Mouse (Mus musculus) stomach, embryonic 15.5 days (tissue): ENCODE measurements around the gene Brinp1. TPM values are rescaled to one million over a fixed set of nuclear protein-coding genes. Genes with fewer than 3 reads are reported as not detected.

Experiments
- ATAC-seq: fragments of 200-750 bp; cut with Nextera tagmentation; 2 replicates; pipeline ENCODE4 v1.8.0; 2017; ENCODE audit warnings: low read depth, moderate number of reproducible peaks, moderate TSS enrichment; ENCODE audit not compliant: insufficient read depth, low FRiP score
- H3K27ac ChIP-seq: fragments of 300-500 bp; sonication (generic); 2 replicates; pipeline ENCODE4 v1.5.1; 2015; ENCODE audit warnings: mild to moderate bottlenecking, inconsistent platforms
- H3K27me3 ChIP-seq: fragments of 300-500 bp; sonication (generic); replicated peaks from 2 replicates; pipeline ENCODE4 v1.6.1; 2015; ENCODE audit warnings: inconsistent platforms
- H3K36me3 ChIP-seq: fragments of 300-500 bp; sonication (generic); 2 replicates; pipeline ENCODE4 v1.6.1; 2015; ENCODE audit warnings: inconsistent platforms
- H3K4me1 ChIP-seq: fragments of 300-500 bp; sonication (generic); 2 replicates; pipeline ENCODE4 v1.6.1; 2015; ENCODE audit warnings: inconsistent platforms
- H3K4me2 ChIP-seq: fragments of 300-500 bp; sonication (generic); 2 replicates; pipeline ENCODE4 v1.6.1; 2015; ENCODE audit warnings: mild to moderate bottlenecking, inconsistent platforms
- H3K4me3 ChIP-seq: fragments of 300-500 bp; sonication (generic); replicated peaks from 2 replicates; pipeline ENCODE4 v1.5.1; 2015; ENCODE audit warnings: inconsistent platforms
- H3K9ac ChIP-seq: fragments of 300-500 bp; sonication (generic); 2 replicates; pipeline ENCODE4 v1.6.1; 2015; ENCODE audit warnings: inconsistent platforms
- H3K9me3 ChIP-seq: fragments of 300-500 bp; sonication (generic); 2 replicates; pipeline ENCODE4 v1.6.1; 2016; ENCODE audit warnings: inconsistent platforms
- WGBS: fragments of 180-500 bp; shearing (Covaris S2); methylation state at CpG from one replicate; pipeline ENCODE4 v1.1.7; 2015; 5-methylcytosine and 5-hydroxymethylcytosine counted together
- polyA plus RNA-seq: library from polyadenylated mRNA; unstranded; fragments of >200 nt; fragmentation: Nextera tagmentation; extraction: Ambion mirVana; gene quantifications from 2 replicates; pipeline ENCODE4 v1.2.1, GENCODE M21; 2015

The Brinp1 gene
- polyA plus RNA-seq = 7.4 and 9.4 TPM in 2 replicates

- WGBS = under 1% methylated on average over 33 of the region's 33 CpGs
- peak within 1 kb of the TSS; percentile 87 for H3K4me2 ChIP-seq
- peak; percentile 90 for ATAC-seq
These were observed at the start of gene Brinp1 for GRCm38 (mm10) chr4:68954322-68954901. Brinp1 (minus strand) TSS chr4:68954397.

GRCm38 (mm10) chr4:68957265-68957664 is 3.1 kb upstream of the Brinp1 start:
- no peaks in the 10 kb centered on the region for H3K9me3 ChIP-seq
- no peak overlapping the region for H3K4me3 ChIP-seq
- peaks cover 3% of the 10 kb centered on the region; the same call in 1 of the 2 replicates for H3K4me1 ChIP-seq
- 0 out of 2 replicates have a peak, but pooled peaks cover 2% of the 10 kb centered on the region for H3K27me3 ChIP-seq
- H3K36me3 ChIP-seq = no peaks in the 10 kb centered on the region
- 62% methylated on average over 2 of the region's 2 CpGs for WGBS
- H3K27ac ChIP-seq = no peak overlapping the region
- H3K4me2 ChIP-seq = no peak overlapping the region
- no peak for ATAC-seq
- no peak overlapping the region for H3K9ac ChIP-seq

More at GRCm38 (mm10) chr4:68954322-68954901, at the start of gene Brinp1:
- no peaks in the 10 kb centered on the region for H3K9me3 ChIP-seq
- H3K9ac ChIP-seq = no peak within 1 kb of the TSS
- H3K27ac ChIP-seq = no peak within 1 kb of the TSS
- H3K4me1 ChIP-seq = peaks cover 3% of the 10 kb centered on the region; the same call in 1 of the 2 replicates
- H3K36me3 ChIP-seq = no peaks in the 10 kb centered on the region
- H3K4me3 ChIP-seq = peak within 1 kb of the TSS; percentile 55
- 0 out of 2 replicates have a peak, but pooled peaks cover 2% of the 10 kb centered on the region for H3K27me3 ChIP-seq

GRCm38 (mm10) chr4:68955621-68956020 is 1.4 kb upstream of the Brinp1 start:
- ATAC-seq = no peak
- Histone ChIP-seq H3K36me3 (no peaks in the 10 kb centered on the region), H3K4me2 (no peak overlapping the region), H3K27ac (no peak overlapping the region), H3K9me3 (no peaks in the 10 kb centered on the region), H3K4me1 (peaks cover 3% of the 10 kb centered on the region; the same call in 1 of the 2 replicates), H3K27me3 (0 out of 2 replicates have a peak, but pooled peaks cover 2% of the 10 kb centered on the region), H3K9ac (no peak overlapping the region), H3K4me3 (no peak overlapping the region)
- WGBS = 4% methylated on average over 4 of the region's 4 CpGs

- H3K9me3 ChIP-seq = no peaks in the 10 kb centered on the region
- H3K27ac ChIP-seq = no peak overlapping the region
- peak overlapping the region; percentile 87 for H3K4me2 ChIP-seq
- H3K4me3 ChIP-seq = peak overlapping the region; percentile 55
- no peak; the same call in 1 of the 2 replicates for ATAC-seq
- H3K4me1 ChIP-seq = peaks cover 3% of the 10 kb centered on the region; the same call in 1 of the 2 replicates
- WGBS = under 1% methylated on average over 40 of the region's 40 CpGs
- H3K9ac ChIP-seq = no peak overlapping the region
- 0 out of 2 replicates have a peak, but pooled peaks cover 2% of the 10 kb centered on the region for H3K27me3 ChIP-seq
- no peaks in the 10 kb centered on the region for H3K36me3 ChIP-seq
These were observed 403 bp downstream of the Brinp1 start for GRCm38 (mm10) chr4:68953667-68954321.

GRCm38 (mm10) chr4:68953131-68953551 is 1.1 kb downstream of the Brinp1 start:
- H3K9me3 ChIP-seq = no peaks in the 10 kb centered on the region
- H3K4me3 ChIP-seq = peak overlapping the region; percentile 55
- WGBS = 6% methylated on average over 8 of the region's 8 CpGs
- no peak for ATAC-seq
- H3K27me3 ChIP-seq = 0 out of 2 replicates have a peak, but pooled peaks cover 2% of the 10 kb centered on the region
- H3K4me2 ChIP-seq = peak overlapping the region; percentile 87
- H3K36me3 ChIP-seq = no peaks in the 10 kb centered on the region
- H3K27ac ChIP-seq = no peak overlapping the region
- no peak overlapping the region for H3K9ac ChIP-seq
- peaks cover 3% of the 10 kb centered on the region; the same call in 1 of the 2 replicates for H3K4me1 ChIP-seq

GRCm38 (mm10) chr4:68950556-68950955 is 3.6 kb downstream of the Brinp1 start:
- Histone ChIP-seq H3K36me3 (no peaks in the 10 kb centered on the region), H3K9me3 (no peaks in the 10 kb centered on the region), H3K4me3 (no peak overlapping the region), H3K4me2 (no peak overlapping the region), H3K27ac (no peak overlapping the region), H3K27me3 (0 out of 2 replicates have a peak, but pooled peaks cover 2% of the 10 kb centered on the region), H3K9ac (no peak overlapping the region), H3K4me1 (peaks cover 3% of the 10 kb centered on the region; the same call in 1 of the 2 replicates)
- WGBS = 17% methylated on average over 2 of the region's 2 CpGs
- ATAC-seq = no peak

GRCm38 (mm10) chr4:68942938-68943337 is 11.3 kb downstream of the Brinp1 start:
- Histone ChIP-seq H3K27me3 (no peaks in the 10 kb centered on the region), H3K4me1 (no peaks in the 10 kb centered on the region), H3K27ac (no peak overlapping the region), H3K4me3 (no peak overlapping the region), H3K9me3 (no peaks in the 10 kb centered on the region), H3K4me2 (no peak overlapping the region), H3K9ac (no peak overlapping the region), H3K36me3 (no peaks in the 10 kb centered on the region)
- WGBS = 87% methylated on average over 2 of the region's 2 CpGs
- ATAC-seq = no peak

- ATAC-seq = no peak
- 72% methylated on average over 3 of the region's 3 CpGs for WGBS
- Histone ChIP-seq H3K36me3 (no peaks in the 10 kb centered on the region), H3K9ac (no peak overlapping the region), H3K9me3 (no peaks in the 10 kb centered on the region), H3K4me3 (no peak overlapping the region), H3K27me3 (no peaks in the 10 kb centered on the region), H3K4me1 (no peaks in the 10 kb centered on the region), H3K27ac (no peak overlapping the region), H3K4me2 (no peak overlapping the region)
These were observed 24.2 kb downstream of the Brinp1 start for GRCm38 (mm10) chr4:68930022-68930421.

- no peak for ATAC-seq
- Histone ChIP-seq H3K9me3 (no peaks in the 10 kb centered on the region), H3K4me3 (no peak overlapping the region), H3K27me3 (no peaks in the 10 kb centered on the region), H3K4me2 (no peak overlapping the region), H3K36me3 (no peaks in the 10 kb centered on the region), H3K27ac (no peak overlapping the region), H3K4me1 (no peaks in the 10 kb centered on the region), H3K9ac (no peak overlapping the region)
- 75% methylated on average over 2 of the region's 2 CpGs for WGBS
These were observed 28.1 kb downstream of the Brinp1 start for GRCm38 (mm10) chr4:68926091-68926490.

- ATAC-seq = no peak
- WGBS = 49% methylated on average over 1 of the region's 1 CpGs
These were observed 31.3 kb downstream of the Brinp1 start for GRCm38 (mm10) chr4:68922944-68923343.

GRCm38 (mm10) chr4:68922504-68922903 is 31.7 kb downstream of the Brinp1 start:
- ATAC-seq = no peak
- H3K4me2 ChIP-seq = no peak overlapping the region
- H3K9me3 ChIP-seq = no peaks in the 10 kb centered on the region
- 73% methylated on average over 1 of the region's 1 CpGs for WGBS
- no peaks in the 10 kb centered on the region for H3K27me3 ChIP-seq
- H3K27ac ChIP-seq = no peak overlapping the region
- H3K4me3 ChIP-seq = no peak overlapping the region
- no peaks in the 10 kb centered on the region for H3K36me3 ChIP-seq
- H3K4me1 ChIP-seq = no peaks in the 10 kb centered on the region
- no peak overlapping the region for H3K9ac ChIP-seq

More at GRCm38 (mm10) chr4:68922944-68923343, 31.3 kb downstream of the Brinp1 start:
- no peaks in the 10 kb centered on the region for H3K27me3 ChIP-seq
- H3K9me3 ChIP-seq = no peaks in the 10 kb centered on the region
- no peak overlapping the region for H3K4me2 ChIP-seq
- no peak overlapping the region for H3K4me3 ChIP-seq
- H3K36me3 ChIP-seq = no peaks in the 10 kb centered on the region
- no peak overlapping the region for H3K27ac ChIP-seq
- no peaks in the 10 kb centered on the region for H3K4me1 ChIP-seq
- no peak overlapping the region for H3K9ac ChIP-seq

- no peaks in the 10 kb centered on the region for H3K27me3 ChIP-seq
- no peaks in the 10 kb centered on the region for H3K4me1 ChIP-seq
- no peak; the same call in 1 of the 2 replicates for ATAC-seq
- H3K4me2 ChIP-seq = no peak overlapping the region
- H3K4me3 ChIP-seq = no peak overlapping the region
- H3K9ac ChIP-seq = no peak overlapping the region
- 35% methylated on average over 3 of the region's 3 CpGs for WGBS
- H3K27ac ChIP-seq = no peak overlapping the region
- no peaks in the 10 kb centered on the region for H3K9me3 ChIP-seq
- H3K36me3 ChIP-seq = no peaks in the 10 kb centered on the region
These were observed 34.1 kb downstream of the Brinp1 start for GRCm38 (mm10) chr4:68920127-68920526.
